Mouse (Mus musculus) lung, postnatal 0 days (tissue): ENCODE measurements at regions not wholly inside any gene's neighbourhood (a gene's known extent, or its start where the extent isn't known, plus 50 kb on each side); places are given as distances from the start of the nearest gene placed in this dataset.

Experiments
- CTCF ChIP-seq: IDR thresholded peaks from 2 replicates; pipeline ENCODE4 v1.5.1; 2016; ENCODE audit warnings: antibody characterized with exemption, mild to moderate bottlenecking
- EP300 ChIP-seq: IDR thresholded peaks from 2 replicates; pipeline ENCODE4 v1.6.1; 2016; ENCODE audit warnings: antibody characterized with exemption, mild to moderate bottlenecking, control low read depth

DNA sequence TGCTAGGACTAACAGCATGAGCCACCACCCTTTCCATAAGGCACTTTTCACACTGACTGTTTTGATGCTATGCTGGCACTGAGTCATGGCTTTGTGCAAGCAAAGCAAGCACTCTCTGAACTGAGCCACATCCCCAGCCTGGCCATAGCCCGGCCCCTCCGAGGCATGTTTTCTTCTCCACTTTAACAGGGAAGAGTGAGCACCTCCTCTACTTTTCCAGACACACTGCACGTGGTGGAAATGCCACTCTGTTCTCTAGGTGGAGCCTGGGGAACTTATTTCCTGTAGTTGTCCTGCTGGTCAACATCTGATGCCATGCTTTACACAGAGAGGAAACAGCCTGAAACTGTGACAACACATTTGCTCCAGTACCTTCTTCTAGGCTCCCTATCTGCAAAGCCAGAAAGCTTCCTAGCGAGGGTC, 61.7 kb downstream of the Tex35 start:
- TF ChIP-seq EP300 (no peak), CTCF (peak; percentile 18; the same call in 1 of the 2 replicates)
